Mouse (Mus musculus) cortical plate, adult 2 months (tissue): ENCODE data around the gene Dclre1c.

Experiments used
- CTCF ChIP-seq: fragments of 200-500 bp; IDR thresholded peaks from 2 replicates; pipeline ENCODE4 v1.5.1; 2011; ENCODE audit warnings: mild to moderate bottlenecking, control low read depth, low read length; ENCODE audit not compliant: insufficient read depth; ENCODE audit errors: extremely low read depth
- POLR2A ChIP-seq: fragments of 200-500 bp; IDR thresholded peaks from 2 replicates; pipeline ENCODE4 v1.6.1; 2011; ENCODE audit warnings: mild to moderate bottlenecking, low read length, control low read depth; ENCODE audit not compliant: insufficient read depth; ENCODE audit errors: extremely low read depth

GRCm38 (mm10) chr2:3475746-3476251, 51.9 kb downstream of the Dclre1c start:
- no peak for TF ChIP-seq CTCF
- no peak for TF ChIP-seq POLR2A
